Mouse (Mus musculus) right cerebral cortex, postnatal 14 days (tissue): ENCODE data around the gene Laptm4a.
A peak's percentile ranks its signal among the peaks of the same experiment; 100 is the strongest.

ENCODE experiments used
- DNase-seq: peaks from one replicate; pipeline ENCODE4 v3.0.0; 2022

The Laptm4a gene

GRCm38 (mm10) chr12:8961607-8962316 lies 40.3 kb downstream of the Laptm4a start:
- DNase-seq: no peak

DNA sequence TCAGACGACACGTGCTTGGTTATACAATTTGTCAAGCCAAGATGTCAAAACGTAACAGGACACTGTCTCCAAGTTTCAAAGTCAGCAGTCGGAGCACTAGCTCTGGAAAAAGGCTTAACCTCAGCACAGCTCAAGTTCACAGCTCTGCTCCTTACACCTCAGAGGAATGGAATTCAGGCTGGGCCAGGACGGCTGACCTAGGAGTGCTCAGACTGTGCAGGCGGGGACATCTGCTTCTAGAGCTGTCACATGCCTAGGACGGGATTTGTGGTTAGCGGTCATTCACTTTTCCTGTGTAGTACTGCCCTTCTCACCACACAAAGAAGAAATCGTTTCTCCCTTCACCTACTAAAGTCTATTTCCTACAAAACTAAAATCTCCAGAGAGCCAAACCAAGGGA lies 48.4 kb downstream of the Laptm4a start:
- no peak for DNase-seq

DNA sequence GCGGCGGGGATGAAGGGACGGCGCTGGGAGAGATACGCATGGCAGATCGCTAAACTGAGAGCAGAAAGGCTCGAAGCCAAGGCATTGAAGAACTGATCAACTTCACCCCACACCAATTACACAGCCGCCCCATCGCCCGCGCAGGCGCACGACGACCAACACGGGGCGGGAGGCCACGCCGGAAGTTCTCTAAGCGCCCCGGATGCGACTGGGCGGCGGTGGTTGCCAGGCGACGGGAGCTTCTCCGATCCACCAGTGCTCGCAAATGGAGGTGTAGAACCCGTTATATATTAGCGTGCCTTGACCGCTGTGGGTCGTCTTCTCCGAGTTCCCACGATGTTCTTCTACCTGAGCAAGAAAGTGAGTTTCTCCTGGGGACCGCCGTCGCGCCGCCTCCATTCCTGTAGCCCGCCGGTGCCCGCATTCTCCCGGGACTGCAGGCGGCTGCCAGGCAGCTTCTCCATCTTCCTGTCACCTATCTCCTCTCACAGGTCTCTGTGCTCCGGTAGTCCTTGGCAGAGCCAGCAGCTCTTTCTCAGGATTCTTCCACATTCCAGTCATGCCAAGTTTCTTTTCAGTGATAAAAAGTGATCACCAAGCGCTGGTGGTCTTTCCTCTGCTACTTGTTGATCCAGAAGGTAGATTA lies 52.5 kb downstream of the Laptm4a start, which contains the start of gene Wdr35:
Gene Wdr35, plus strand, starts transcription at position 73 of the 646 bp plus-strand sequence.
- DNase-seq: peak; percentile 93

DNA sequence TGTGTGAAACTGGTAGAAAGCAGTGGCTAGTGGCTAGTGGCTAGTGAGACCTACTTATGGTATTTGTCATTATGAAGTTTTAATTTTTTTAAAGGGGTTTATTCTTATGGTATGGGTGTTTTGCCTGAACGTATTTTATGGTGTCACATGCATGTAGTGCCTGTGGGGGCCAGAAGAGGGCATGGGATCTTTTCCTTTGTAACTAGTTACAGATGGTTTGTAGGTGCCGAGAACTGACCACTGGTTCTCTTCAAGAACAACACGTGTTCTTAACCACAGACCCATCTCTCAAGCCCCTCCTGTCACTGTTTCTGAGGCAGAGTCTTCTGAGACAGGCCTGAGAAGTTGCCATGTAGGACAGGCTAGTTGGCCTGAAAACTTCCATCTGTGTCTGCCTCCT lies 53.6 kb downstream of the Laptm4a start:
- no peak for DNase-seq
